Mouse (Mus musculus): ENCODE measurements at regions not wholly inside any gene's neighbourhood (a gene's known extent, or its start where the extent isn't known, plus 50 kb on each side); places are given as distances from the start of the nearest gene placed in this dataset.

DNA sequence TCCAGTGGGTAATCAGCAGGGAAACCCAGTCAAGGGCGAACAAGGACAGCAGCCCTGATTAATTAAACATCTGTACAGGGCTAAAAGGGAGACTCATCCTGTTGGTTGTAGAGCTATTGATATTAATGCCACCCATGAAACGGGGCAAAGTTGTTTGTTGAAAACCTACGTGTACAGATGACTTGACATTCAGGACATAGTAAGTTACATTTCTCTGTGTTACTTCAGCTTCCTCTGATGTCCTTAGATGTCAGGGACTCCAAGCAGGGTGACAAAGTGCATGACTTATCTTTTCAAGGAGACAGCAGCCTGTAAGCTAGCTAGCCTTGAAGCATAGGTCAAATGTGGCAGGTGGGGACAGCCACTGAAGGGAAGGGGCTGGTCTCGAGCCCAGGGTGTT is 390.5 kb downstream of the Ccdc171 start:
- DNase-seq (ENCODE audit: low spot score in 2 of 2), result no peak

DNA sequence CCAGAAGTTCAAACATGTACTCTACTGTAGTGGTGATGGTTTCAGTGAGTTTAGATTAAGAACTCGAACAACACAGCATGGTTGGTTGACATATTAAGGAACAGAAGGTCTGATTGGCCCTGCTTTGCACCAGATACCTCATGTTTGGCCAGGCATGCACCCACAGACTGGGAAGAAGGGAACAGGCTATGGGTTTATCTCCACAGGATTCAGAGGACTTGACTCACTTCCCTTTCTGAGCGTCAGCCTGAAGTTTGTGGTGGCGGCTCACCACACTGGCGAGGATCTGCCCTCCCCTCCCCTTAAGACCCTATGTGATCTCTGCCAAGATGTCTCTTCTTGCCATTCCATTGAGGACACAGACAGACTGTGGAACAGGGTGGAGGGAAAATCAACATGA is 391.7 kb downstream of the Ccdc171 start:
- no peak for DNase-seq (ENCODE audit: low spot score in 2 of 2)

DNA sequence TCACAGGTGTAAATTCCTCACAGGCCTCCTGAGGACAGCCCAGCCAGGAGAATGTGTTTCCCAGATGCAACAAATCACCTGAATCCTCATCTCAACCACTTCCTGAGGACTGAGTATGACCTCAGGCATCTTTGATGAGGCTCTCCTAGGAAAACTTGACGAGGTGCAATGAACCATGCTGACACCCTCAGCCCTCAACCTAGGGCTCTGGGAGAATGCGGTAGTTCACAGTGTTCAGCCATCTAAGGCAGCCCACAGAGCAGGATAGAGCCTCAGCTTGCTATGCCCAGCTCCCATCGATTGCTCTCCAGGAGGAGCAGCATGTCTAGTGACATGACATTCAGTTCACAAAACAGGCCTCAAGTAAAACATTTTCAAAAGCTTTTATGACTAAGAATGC is 392.7 kb downstream of the Ccdc171 start:
- no peak for DNase-seq (ENCODE audit: low spot score in 2 of 2)

DNA sequence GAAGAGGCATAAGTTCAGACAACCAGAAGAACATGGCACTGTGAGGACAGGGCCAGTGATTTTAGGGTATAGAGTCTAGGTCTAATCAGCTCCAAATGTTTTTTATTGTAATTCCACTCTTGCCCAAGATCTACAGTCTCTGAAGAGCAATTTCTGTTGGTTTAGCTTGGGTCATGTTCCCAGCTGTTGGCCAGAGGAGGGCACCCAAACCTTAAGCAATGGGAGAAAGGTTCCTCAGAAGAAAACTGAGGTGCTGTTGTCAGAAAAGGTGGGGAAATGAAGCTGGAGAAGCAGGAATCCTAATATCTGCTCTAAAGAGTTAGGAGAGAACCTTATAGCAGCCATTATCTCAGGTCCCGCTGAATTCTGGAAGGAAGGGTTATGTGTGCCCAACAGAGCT is 393.7 kb downstream of the Ccdc171 start:
- DNase-seq (ENCODE audit: low spot score in 2 of 2), result no peak

DNA sequence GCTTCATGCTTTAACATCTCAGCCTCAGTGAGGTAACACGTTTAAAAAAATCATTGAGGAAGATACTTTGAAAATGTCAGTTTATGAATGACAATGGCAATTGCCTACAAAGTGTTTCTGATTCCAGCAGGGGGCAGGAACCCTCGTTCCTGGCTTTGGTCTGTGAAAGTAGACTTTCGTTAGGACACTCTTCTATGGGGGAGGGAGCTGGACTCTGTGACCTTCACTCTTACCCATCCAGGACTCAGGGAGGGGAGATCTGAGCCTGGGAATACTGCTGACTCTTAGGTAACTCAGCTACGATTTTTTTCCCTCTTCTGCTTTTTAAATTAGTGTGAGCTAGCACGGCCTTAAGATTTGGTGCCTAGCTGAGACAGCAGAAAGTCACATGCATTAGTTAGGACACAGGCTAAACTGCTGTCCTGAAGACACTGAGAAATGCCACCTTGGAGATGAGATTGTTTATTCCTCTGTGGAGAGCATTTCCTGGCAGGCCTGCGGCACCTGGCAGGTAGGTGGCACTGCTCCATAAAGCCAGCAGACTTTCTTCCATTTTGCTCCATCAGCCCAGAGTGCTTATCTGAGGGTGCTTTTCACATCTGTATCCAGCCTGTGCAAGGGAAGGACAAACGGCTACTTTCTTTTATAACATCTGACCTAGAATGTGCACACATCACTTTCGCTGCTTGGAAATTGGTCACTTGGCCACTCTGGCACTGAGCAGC is 399.9 kb downstream of the Ccdc171 start:
- no peak for DNase-seq (ENCODE audit: low spot score in 2 of 2)

DNA sequence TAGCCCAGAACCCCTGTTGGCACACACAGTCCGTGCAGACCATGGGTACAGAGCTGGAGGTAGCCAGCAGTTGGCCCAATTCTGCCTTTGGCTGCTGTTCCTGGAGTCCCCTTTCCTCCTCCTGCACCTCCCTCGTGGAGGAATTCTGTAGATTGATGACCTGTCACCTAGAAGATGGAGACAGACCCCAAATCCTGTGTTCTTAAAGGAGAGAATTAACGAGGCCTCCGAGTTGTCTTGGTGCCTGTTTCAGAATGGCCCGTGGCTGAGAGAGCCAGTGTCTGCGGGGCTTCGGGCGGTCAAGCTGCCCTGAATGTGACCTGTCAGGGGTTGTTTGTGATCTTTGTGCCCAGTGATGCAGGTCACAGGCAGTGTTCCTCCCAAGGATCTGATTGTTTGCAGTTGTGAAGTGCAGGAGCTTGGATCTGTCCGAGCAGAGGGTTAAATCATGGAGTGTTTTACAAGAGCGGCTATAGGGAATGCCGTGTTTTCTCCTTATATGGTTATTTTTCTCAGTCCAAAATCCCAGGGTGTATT is 400.9 kb downstream of the Ccdc171 start:
- DNase-seq (ENCODE audit: low spot score in 2 of 2), result no peak

DNA sequence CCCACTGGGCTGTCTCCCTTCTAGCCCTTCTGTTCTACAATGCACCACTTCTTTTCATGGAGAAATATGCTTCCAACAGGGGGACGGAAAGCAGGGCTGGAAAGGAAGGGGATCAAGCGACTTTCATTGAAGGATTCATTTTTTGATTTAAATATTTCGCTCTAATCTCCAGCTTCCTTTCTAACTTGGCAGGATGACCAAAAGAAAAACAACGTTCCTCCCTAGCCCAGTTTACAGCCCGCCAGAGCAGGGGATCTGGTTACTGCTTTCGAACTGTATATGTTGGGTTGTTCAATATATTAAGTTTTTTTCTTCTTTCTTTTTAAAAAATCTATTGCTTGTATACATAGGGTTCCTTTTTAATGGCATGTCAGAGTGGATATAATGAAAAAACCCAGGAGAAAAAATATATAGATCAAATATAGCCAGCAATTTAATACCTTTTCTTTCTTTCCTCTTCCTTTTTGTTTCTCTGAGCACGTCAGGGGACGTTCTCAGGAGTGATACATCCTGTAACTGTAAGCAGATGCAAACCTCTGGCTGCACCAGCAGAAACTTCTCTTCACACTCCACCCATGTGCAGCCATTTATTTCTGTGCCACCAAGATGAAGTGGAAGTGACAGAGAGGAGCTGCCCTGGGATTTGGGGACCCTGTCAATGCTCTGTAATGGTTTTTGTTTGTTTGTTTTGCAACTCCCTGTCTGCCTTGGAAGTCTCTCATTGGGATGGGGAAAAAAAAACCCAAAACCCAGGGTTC is 406.7 kb downstream of the Ccdc171 start:
- DNase-seq (ENCODE audit: low spot score in 2 of 2), result no peak

DNA sequence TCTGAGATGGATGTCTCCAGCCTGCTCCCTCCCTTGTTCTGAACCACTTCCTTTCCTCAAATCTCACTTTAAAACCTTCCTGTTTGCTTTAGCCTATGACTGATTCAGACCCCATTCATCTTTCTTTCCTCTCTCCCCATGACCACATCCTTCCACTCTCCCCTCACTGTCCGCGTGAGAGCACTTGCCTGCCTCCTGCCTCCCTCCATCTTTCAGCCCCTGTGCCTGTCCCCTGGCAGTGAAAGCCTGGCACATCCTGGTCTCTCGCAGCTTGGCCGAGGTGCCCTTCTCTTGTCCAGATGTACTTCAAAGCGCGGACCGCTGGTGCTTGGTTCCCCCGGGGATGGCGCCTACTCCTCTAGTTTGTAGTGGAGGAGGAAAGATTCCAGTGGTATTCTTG is 416.3 kb downstream of the Ccdc171 start:
- DNase-seq (ENCODE audit: low spot score in 2 of 2), result no peak

DNA sequence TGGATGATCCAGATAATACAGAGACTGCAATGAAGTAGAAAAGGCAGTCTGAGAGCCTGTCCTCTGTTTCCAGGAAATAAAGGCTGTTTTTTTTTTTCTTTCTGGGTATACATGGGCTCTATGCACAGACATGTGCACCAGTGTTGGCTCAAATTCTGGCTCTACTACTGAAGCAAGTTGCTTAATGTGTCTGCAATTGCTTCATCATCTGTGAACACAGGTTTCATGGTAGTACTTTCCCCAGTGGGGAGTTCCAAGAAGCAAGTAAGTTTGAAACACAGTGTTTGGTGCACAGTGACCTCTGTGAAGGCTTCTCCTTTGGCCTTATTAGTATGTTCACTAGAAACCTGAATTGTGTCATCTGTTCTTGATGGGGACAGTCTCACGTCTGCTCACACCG is 424.3 kb downstream of the Ccdc171 start:
- DNase-seq (ENCODE audit: low spot score in 2 of 2), result no peak

DNA sequence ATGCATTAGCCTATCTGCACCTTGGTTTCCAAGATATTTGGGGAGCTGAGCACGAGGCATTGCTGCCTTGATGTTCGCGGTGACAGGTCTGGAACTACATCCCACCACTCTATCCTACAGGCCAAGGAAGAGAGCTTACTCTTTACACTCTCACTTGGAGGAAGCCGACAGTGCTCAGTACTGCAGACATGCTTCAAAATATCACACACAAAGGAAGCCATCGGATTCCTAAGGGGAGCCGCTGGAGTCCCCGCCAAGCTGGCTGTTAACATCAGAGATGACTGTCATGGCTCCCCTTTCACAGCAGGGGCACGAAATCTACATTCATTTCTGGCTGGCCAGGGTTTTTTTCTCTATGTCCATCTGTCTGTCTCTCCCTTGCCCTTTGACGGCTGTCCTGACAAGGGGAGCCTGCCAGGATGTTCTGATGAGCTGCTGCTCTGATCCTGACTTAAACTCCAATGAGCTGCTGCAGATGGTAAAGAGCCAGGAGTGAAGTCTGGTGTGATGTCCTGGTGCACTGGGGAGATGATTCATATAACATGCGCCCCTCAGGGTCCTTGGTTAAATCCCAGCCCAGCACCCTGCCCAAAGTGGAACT is 425.6 kb downstream of the Ccdc171 start:
- DNase-seq (ENCODE audit: low spot score in 2 of 2), result no peak

DNA sequence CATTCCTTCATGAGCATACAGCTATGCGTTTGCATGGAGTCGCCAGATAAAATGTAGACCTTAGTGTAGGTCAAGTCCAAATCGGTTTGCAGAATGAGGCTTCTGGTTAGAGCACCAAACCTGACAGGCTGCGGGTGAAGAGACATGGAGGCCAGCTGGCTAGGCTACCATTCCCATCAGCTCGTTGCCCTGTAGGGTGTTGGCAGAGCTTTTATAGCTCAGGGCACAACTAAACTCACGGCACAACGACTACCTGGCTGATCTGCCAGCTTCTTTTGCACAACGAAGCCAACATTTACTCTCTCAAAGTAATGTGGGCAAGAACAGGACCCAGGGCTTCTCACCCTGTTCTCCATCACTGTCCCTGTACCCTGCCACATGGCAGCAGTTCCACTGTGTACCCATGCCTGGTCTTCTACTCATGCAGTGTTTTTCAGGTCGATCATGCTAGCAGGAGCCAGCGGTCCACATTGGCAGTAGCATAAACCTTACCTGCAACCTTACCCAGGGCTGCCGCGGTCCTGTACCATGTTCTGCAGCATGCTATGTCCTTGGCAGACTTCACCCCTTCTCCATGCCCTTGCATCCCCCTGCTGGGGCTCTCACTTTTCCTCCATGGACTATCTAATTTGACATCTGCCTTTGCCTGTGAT is 431.0 kb downstream of the Ccdc171 start:
- DNase-seq (ENCODE audit: low spot score in 2 of 2), result no peak

DNA sequence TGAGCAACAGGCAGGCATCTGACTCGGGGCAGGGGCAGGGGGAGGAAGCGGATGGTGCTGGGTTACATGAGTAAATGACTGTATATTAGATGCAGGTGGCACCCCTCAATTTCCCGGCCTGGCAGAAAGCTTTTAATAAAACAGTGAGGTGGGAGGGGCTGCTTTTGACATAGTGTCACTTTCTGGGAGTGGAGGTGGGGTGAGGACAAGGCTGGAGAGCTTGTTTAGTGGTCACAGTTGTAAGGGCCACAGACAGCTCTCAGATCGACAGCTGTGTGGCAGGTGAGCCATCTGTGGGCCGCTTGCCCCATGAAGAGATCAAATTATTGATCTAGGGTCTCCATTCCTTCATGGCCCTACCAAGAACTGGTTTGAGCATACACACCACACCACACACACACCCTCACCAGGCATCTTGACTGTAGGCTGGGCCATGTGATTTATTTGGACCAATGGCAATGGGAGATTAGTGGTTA is 431.9 kb downstream of the Ccdc171 start:
- DNase-seq (ENCODE audit: low spot score in 2 of 2), result no peak

DNA sequence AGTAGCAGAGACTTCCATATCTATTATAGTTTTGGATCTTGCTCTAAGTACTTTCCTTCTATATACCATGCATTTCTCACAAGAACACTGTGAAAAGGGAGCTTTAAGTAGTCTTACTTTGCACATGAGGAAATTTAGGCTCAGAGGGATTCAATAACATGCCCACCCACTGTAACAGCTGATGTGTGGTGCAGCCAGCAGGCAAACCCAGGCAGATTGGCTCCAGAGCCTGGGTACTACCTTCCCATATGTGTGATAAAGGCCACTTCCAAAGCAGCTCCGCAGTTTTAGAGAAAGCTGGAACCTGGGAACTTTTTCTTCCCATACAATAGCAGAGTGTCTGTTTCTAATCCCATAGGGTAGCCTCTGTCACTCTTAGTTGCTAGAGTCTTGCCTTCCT is 441.6 kb downstream of the Ccdc171 start:
- DNase-seq (ENCODE audit: low spot score in 2 of 2), result peak in 1 of 2 experiments; percentile 31

DNA sequence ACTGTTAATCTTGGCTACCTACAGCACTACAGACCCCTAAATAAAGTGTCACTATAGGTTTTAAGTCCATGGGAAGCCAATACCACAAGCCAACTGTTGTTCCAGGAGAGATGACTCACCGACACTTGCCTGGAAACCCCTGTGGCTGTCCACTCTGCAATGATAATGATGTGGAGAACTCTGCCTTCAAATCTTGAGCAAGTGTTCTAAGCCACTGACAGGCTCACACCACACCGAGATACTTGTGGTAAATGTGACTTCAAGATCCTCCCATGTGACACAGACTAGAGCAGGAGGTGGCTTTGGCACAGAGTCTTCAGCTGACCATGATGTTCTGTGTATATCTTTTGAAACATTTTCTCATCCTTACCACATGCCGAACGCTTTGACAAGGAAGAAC is 447.8 kb downstream of the Ccdc171 start:
- no peak for DNase-seq (ENCODE audit: low spot score in 2 of 2)

DNA sequence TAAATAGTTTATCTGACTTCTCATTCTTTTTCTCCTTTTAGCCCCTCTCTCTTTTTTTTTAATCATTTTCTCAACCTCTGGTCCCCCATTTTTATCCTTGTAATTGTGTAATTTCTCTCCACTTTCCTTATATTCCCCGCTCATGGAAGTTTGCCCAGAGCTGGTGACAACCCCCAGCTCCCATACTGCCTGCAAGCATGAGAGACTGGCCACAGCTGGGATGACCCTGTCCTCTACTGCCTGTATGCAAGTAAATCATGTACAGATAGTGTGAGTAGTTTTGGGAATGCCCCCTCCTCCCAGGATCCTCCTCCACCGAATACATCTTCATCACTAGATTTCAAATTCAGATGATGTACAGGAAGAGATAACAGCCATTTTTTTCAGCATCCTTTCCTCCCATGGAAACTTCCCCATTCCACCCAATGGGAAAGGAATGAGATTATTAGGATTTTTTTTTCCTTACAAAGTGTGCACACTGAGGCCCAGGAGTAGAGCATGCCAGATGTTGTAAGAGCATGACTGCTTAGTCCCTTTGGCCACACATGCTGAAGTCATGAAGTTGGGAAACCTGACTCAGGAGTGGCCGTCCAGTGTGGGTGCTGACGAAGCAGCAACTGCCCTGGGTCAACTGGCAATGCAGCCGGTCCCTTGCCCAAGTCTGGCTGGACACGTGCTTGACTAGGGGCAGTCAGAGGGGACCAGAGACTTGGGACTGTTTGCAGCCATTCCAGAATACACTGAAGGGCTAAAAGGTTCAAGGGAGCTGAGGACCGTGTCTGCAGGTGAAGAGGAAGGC is 449.1 kb downstream of the Ccdc171 start:
- no peak for DNase-seq (ENCODE audit: low spot score in 2 of 2)

DNA sequence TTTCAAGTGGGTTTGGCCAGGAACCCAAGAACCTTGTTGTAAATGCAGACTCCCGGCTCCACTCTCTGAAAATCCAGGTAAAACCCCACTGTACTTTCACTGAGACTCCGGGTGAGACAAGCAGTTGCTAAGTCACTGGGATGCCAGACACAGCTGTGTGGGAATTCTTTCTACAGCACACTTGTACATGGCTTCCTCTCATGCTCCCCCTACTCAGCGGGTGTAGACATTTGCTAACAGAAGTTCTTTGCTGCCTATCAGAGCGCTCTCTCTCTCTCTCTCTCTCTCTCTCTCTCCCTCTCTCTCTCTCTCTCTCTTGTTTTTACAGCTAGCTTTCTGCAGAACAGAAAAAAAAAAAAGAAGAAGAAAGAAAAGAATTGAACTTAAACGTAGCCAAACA is 450.2 kb downstream of the Ccdc171 start:
- DNase-seq (ENCODE audit: low spot score in 2 of 2), result no peak

DNA sequence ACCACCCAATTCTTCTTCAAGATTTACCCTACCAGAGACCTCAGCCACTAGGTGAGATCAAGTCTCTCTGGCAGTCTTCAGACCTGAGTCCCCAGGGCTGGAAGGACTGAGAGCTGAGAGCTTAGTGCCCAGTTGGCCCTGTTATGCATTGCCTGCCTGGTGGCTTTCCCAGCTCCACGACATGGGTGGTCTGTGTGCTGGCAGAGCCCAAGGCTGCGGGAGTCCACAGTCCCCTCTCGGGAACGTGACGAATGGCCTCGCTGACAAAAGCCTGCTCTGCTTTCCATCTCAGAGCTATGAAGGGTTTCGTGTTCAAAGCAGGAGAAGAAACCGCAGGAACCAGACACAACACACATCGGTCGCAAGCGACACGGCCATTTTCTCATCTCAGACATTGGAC is 450.7 kb downstream of the Ccdc171 start:
- DNase-seq (ENCODE audit: low spot score in 2 of 2), result no peak

DNA sequence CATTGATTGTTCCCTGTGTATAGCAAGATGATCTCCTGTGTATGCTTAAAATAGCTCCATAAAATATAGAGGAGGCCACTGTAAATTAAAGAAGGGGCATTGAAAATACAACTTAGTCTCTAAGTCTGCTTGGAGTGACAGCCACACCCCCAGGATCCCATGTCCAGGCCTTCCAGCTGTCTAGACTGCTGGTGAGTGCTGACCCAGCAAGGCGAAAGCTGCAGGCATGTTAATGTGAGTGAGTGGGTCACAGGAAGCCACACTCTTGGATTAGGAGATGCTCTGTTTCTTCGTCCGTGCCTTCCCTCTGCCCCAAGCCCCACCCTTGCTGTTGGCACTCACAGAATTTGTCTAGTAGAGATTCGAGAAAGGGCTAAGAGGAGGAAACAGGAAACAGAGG is 453.7 kb downstream of the Ccdc171 start:
- no peak for DNase-seq (ENCODE audit: low spot score in 2 of 2)

DNA sequence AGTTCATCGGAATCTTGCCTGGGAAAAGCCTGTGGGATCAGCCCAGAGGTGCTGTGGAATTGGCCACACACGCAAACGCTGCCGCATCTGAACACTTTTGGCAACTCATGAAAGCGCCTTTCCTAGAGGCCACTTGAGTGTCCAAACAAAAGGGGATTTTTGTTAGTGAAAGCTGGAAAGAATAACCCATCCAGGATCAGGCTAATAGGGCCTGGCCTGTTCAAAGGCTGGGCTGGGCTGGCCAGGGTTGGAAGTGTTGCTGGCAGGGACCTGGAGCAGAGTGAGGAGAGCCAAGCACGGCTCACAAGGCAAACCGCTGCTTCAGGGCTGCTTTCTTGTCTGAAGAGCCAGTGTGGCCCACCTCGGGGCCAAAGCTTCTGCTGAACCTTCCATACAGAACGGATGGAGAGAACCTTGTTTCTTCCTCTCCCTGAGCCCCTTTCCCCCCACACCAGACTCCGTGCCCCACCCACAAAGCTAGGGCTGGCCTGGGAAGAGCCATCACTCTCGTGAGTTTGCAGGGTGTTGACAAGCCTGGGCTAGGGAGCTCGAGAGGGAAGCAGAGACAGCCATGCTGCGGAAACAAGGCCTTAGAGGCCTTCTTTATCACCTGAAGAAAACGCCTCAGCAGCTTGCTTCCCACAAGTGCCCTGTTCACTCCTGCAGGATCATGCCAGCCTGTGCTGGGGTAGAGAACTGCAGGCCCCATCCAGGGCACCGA is 459.5 kb downstream of the Ccdc171 start:
- DNase-seq (ENCODE audit: low spot score in 2 of 2), result peak; percentile 49 to 57

DNA sequence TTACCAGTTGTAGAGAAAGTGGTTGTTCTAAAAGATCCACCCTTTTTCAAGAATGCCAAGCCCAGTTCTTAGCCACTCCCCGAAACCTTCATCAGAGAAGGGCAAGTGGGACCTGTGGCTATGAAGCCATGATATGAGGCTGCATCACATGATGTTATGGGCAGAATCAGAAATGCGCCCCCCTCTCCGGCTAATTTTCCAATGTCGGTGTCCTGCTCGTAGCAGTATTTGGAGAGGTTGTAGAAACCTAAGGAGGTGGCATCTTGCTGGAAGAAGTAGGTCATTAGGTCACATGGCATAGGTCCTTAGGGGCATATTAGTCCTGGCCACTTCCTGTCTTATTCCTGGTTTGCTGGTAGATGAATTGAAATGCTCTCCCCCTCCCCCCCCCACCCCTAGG is 460.1 kb downstream of the Ccdc171 start:
- DNase-seq (ENCODE audit: low spot score in 2 of 2), result no peak

All from layer of hippocampus, postnatal 10 days (tissue).